Mouse (Mus musculus) heart, embryonic 11.5 days (tissue): ENCODE measurements around the gene Vps54. TPM values are rescaled to one million over a fixed set of nuclear protein-coding genes. Genes with fewer than 3 reads are reported as not detected.

Experiments used
- ATAC-seq: fragments of 200-750 bp; cut with Nextera tagmentation; replicated peaks from 2 replicates; pipeline ENCODE4 v1.8.0; 2017; ENCODE audit warnings: moderate library complexity; ENCODE audit not compliant: insufficient number of reproducible peaks, low FRiP score, low TSS enrichment
- H3K27ac ChIP-seq: fragments of 300-500 bp; sonication (generic); 2 replicates; pipeline ENCODE4 v1.5.1; 2014; ENCODE audit warnings: mild to moderate bottlenecking, low read depth, low read length
- H3K27me3 ChIP-seq: fragments of 300-500 bp; sonication (generic); 2 replicates; pipeline ENCODE4 v1.6.1; 2014; ENCODE audit warnings: mild to moderate bottlenecking, low read length, mixed read lengths; ENCODE audit not compliant: control insufficient read depth, insufficient read depth
- H3K36me3 ChIP-seq: fragments of 300-500 bp; sonication (generic); 2 replicates; pipeline ENCODE4 v1.6.1; 2014; ENCODE audit warnings: mild to moderate bottlenecking, low read length, moderate library complexity, mixed read lengths; ENCODE audit not compliant: control insufficient read depth, insufficient read depth
- H3K4me1 ChIP-seq: fragments of 300-500 bp; sonication (generic); 2 replicates; pipeline ENCODE4 v1.6.1; 2014; ENCODE audit warnings: low read length; ENCODE audit not compliant: control insufficient read depth, insufficient read depth
- H3K4me2 ChIP-seq: fragments of 300-500 bp; sonication (generic); 2 replicates; pipeline ENCODE4 v1.6.1; 2014; ENCODE audit warnings: mild to moderate bottlenecking, moderate library complexity
- H3K4me3 ChIP-seq: fragments of 300-500 bp; sonication (generic); 2 replicates; pipeline ENCODE4 v1.5.1; 2014; ENCODE audit warnings: low read depth, low read length
- H3K9ac ChIP-seq: fragments of 300-500 bp; sonication (generic); 2 replicates; pipeline ENCODE4 v1.6.1; 2014; ENCODE audit warnings: mild to moderate bottlenecking, low read depth, low read length, moderate library complexity
- H3K9me3 ChIP-seq: fragments of 300-500 bp; sonication (generic); replicated peaks from 2 replicates; pipeline ENCODE4 v1.6.1; 2016; ENCODE audit warnings: low read length; ENCODE audit not compliant: control insufficient read depth
- WGBS: fragments of 180-500 bp; shearing (Covaris S2); extraction: QIAGEN DNeasy Blood & Tissue Kit; methylation state at CpG from one replicate; pipeline ENCODE4 v1.1.7; 2014; ENCODE audit not compliant: insufficient replicate concordance; 5-methylcytosine and 5-hydroxymethylcytosine counted together
- polyA plus RNA-seq: library from polyadenylated mRNA; unstranded; fragments of >200 nt; fragmentation: Nextera tagmentation; extraction: Ambion mirVana; gene quantifications from 2 replicates; pipeline ENCODE4 v1.2.1, GENCODE M21; 2014

Vps54 gene
- polyA plus RNA-seq, 1 experiment from 2014 or later = 12.6 TPM

DNA sequence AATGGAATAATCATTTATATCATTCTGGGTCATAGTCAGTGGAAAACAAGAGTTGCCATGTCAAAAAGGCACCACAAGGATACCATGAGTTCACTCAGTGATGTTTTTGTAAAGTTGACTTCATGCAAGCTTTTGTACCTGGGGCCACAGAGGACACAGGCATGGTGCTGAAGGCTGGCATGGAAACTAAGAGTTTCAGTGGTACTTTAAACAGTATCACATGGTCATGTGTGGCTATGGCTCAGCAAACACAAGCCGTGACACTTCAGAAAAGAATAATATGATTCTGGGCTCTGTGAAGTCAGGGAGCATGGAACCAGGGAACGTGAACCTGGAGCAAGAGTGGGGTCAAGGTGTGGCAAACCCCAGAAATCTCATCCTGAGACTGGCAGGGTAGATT lies 17.7 kb upstream of the Vps54 start:
- ATAC-seq = no peak
- no peaks in the 10 kb centered on the region for H3K27me3 ChIP-seq
- WGBS = 77% methylated on average over 2 of the region's 2 CpGs
- H3K36me3 ChIP-seq = no peaks in the 10 kb centered on the region
- H3K27ac ChIP-seq = no peak overlapping the region
- no peak overlapping the region for H3K9ac ChIP-seq
- H3K9me3 ChIP-seq = no peaks in the 10 kb centered on the region
- no peaks in the 10 kb centered on the region for H3K4me1 ChIP-seq
- H3K4me3 ChIP-seq = no peak overlapping the region
- no peak overlapping the region for H3K4me2 ChIP-seq

DNA sequence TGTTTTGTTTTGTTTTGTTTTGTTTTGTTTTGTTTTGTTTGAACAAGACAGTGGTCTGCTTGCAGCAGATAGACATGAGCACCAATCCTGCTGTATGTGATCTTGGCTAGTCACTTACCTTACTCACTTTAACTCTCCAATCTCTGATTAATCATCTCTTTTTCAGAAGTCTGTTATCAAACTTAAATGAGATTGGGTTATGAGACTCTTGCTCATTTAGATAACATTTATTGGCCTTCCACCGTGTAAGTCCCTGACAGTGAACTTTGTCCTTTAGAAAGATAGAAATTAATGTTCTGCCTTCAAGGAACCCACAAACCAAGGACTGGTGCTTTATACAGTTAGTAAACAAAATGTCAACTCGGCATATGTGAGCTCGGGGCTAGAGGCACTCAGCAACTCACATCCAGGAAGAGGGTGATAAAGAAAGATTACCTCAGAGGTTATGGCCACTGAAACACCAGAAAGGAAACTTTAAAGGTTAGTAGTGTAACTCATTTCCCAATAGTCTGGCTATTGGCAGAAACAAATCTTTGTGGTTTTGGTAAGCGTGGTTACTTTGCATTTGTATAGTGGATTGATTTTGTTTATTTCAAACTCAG lies 16.4 kb upstream of the Vps54 start:
- Histone ChIP-seq H3K4me3 (no peak overlapping the region), H3K36me3 (no peaks in the 10 kb centered on the region), H3K9ac (no peak overlapping the region), H3K27me3 (no peaks in the 10 kb centered on the region), H3K27ac (no peak overlapping the region), H3K9me3 (no peaks in the 10 kb centered on the region), H3K4me1 (no peaks in the 10 kb centered on the region), H3K4me2 (no peak overlapping the region)
- WGBS = 55% methylated on average over 4 of the region's 4 CpGs
- ATAC-seq = no peak

DNA sequence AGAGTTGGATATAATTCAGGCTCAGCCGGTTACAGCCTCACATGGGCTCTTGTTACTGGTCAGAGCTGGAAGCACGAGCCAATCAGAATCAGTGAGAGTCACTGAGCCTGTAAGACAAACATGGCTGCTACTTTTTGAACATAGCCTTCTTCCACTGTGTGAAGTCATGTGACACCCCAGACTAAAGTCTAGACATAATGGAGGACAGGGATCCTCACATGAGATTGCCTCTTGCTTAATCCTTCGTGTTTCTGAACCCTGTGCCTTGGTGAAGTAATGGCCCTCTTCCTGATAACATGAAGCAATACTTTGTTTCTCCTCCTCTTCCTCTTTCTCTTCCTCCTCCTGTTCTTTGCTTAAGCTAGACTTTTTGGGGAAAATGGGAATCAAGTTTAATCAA lies 15.5 kb upstream of the Vps54 start:
- H3K4me2 ChIP-seq = no peak overlapping the region
- no peaks in the 10 kb centered on the region for H3K36me3 ChIP-seq
- no peaks in the 10 kb centered on the region for H3K27me3 ChIP-seq
- no peaks in the 10 kb centered on the region for H3K4me1 ChIP-seq
- no peak overlapping the region for H3K9ac ChIP-seq
- H3K9me3 ChIP-seq = no peaks in the 10 kb centered on the region
- ATAC-seq = no peak
- no peak overlapping the region for H3K4me3 ChIP-seq
- WGBS = 85% methylated on average over 3 of the region's 3 CpGs
- H3K27ac ChIP-seq = no peak overlapping the region

DNA sequence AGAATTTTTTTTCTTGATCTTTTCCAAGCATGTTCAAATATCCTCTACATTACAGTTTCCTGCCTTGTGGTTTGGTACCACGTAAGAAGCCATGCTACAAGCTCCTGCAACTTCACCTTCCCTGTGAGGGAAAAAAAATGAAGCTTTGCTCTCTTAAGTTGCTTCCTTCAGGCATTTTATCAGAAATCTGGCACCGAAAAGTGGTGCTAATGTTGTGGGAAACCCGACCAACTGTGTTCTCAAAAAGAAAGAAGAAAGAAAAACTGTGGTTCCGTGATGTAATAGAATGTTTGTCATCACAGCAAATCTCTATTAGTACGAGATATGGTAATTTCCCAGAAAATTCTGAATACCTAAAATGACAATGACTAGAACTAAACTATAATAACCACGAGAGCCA lies 15.0 kb upstream of the Vps54 start:
- Histone ChIP-seq H3K4me2 (no peak overlapping the region), H3K9me3 (no peaks in the 10 kb centered on the region), H3K9ac (no peak overlapping the region), H3K36me3 (no peaks in the 10 kb centered on the region), H3K27me3 (no peaks in the 10 kb centered on the region), H3K4me3 (no peak overlapping the region), H3K27ac (no peak overlapping the region), H3K4me1 (no peaks in the 10 kb centered on the region)
- no peak for ATAC-seq
- 74% methylated on average over 6 of the region's 6 CpGs for WGBS

DNA sequence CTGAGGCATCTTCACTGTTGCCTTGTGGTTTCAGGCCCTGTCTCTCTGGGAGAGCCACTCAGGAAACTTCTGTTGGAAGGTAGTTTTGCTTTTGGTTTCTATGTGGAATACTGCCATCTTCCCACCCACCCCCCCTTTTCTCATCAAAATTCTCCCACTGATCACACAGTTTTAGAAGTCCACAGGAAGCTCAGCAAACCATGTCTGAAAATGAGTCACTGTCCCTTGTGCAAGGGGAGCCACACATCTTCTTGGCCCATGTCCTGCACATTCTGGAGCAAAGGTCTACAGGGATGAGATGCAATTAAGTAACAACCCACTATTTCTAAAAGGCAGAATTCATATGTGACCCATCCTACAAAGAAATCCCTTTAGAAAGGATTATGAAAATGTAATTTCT lies 14.6 kb upstream of the Vps54 start:
- Histone ChIP-seq H3K27ac (no peak overlapping the region), H3K4me3 (no peak overlapping the region), H3K27me3 (no peaks in the 10 kb centered on the region), H3K9me3 (no peaks in the 10 kb centered on the region), H3K9ac (no peak overlapping the region), H3K36me3 (no peaks in the 10 kb centered on the region), H3K4me1 (no peaks in the 10 kb centered on the region), H3K4me2 (no peak overlapping the region)
- no peak for ATAC-seq

DNA sequence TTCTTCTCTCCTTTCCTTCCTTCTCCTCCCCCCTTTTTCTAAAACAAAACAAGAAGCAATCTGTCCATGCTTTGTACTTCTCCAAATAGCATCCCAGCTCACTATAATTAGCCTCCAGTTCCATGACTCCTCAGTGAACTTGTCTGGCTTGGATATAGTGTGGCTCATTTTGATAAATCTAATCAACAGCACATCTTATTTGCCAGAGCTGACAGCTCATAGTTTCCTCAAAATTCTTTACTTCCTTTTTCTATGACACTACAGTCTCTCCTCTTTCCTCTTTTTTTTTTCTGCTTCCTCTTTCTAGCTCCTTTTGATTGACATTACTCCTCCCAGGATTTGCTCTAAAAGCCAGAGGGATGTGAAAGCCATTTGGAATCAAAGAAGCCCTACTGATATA lies 14.1 kb upstream of the Vps54 start:
- no peak overlapping the region for H3K4me2 ChIP-seq
- no peak overlapping the region for H3K9ac ChIP-seq
- H3K27ac ChIP-seq = no peak overlapping the region
- H3K4me1 ChIP-seq = no peaks in the 10 kb centered on the region
- no peaks in the 10 kb centered on the region for H3K9me3 ChIP-seq
- ATAC-seq = no peak
- H3K36me3 ChIP-seq = no peaks in the 10 kb centered on the region
- no peak overlapping the region for H3K4me3 ChIP-seq
- no peaks in the 10 kb centered on the region for H3K27me3 ChIP-seq

DNA sequence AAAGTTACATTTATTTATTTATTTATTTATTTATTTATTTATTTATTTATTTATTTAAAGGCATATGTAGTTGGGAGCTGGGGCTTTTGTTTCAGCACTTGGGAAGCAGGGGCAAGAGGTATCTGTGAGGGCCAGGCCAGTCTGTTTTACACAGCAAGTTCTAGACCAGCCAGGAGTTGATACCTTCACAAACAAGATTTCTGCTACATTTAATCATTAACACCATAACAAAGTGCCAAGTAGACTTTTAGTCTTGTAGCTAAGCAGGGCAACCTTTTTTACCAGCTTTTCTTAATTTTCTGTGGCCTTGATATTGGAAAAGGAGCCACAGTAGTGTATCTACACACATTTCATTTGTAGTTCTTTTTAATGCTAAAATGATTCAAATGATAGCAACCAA lies 3.7 kb upstream of the Vps54 start:
- Histone ChIP-seq H3K27ac (no peak overlapping the region), H3K36me3 (no peaks in the 10 kb centered on the region), H3K9me3 (no peaks in the 10 kb centered on the region), H3K4me3 (no peak overlapping the region), H3K4me1 (peaks cover 3% of the 10 kb centered on the region; the same call in 1 of the 2 replicates), H3K9ac (no peak overlapping the region), H3K27me3 (no peaks in the 10 kb centered on the region), H3K4me2 (no peak overlapping the region)
- ATAC-seq = no peak

DNA sequence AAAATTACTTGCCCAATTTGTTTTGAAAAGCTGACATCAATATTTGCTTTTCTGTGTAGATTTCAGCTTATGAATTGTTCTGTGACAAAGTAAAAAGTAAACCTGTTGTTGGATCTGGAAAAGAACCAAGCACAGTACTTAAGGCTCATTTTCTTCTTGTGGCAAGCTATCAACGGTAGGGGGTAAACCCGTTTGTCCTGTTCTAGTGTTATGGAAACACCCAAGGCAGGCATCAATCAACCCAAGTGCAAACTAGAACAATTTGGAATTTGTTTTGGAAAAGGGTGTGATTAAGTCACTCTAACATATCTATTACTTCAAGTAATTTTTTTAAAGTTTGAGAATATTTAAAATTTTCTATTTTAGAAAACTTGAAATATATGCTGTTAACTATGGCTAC lies 3.3 kb upstream of the Vps54 start:
- H3K27me3 ChIP-seq = no peaks in the 10 kb centered on the region
- no peaks in the 10 kb centered on the region for H3K36me3 ChIP-seq
- no peak for ATAC-seq
- no peak overlapping the region for H3K9ac ChIP-seq
- H3K4me2 ChIP-seq = no peak overlapping the region
- no peak overlapping the region for H3K27ac ChIP-seq
- no peaks in the 10 kb centered on the region for H3K9me3 ChIP-seq
- 65% methylated on average over 2 of the region's 2 CpGs for WGBS
- no peak overlapping the region for H3K4me3 ChIP-seq
- peaks cover 3% of the 10 kb centered on the region for H3K4me1 ChIP-seq

DNA sequence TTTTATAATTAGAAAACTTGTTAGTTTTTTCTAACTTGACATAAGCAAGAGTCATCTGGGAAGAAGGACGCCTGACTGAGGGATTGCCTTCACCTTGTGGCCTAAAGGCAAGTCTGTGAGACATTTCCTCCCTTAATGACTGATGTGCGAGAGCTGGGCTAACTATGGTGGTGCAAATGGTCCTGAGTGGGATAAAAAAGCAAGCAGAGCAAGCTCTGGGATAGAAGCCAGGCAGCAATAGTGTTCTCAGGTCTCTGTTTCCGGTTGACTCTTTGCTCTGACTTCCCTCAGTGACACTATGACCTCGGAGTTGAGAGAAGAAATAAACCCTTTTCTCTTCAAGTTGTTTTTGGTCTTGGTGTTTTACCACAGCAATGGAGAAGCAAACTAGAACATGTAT lies 2.1 kb upstream of the Vps54 start:
- Histone ChIP-seq H3K27ac (no peak overlapping the region), H3K9me3 (no peaks in the 10 kb centered on the region), H3K4me1 (peaks cover 8% of the 10 kb centered on the region), H3K27me3 (no peaks in the 10 kb centered on the region), H3K4me3 (no peak overlapping the region), H3K4me2 (no peak overlapping the region), H3K9ac (no peak overlapping the region), H3K36me3 (no peaks in the 10 kb centered on the region)
- ATAC-seq = no peak
- 76% methylated on average over 4 of the region's 4 CpGs for WGBS
